Comparison of ENCODE assay signal across 9 mouse cellular contexts in the genomic region with DNA sequence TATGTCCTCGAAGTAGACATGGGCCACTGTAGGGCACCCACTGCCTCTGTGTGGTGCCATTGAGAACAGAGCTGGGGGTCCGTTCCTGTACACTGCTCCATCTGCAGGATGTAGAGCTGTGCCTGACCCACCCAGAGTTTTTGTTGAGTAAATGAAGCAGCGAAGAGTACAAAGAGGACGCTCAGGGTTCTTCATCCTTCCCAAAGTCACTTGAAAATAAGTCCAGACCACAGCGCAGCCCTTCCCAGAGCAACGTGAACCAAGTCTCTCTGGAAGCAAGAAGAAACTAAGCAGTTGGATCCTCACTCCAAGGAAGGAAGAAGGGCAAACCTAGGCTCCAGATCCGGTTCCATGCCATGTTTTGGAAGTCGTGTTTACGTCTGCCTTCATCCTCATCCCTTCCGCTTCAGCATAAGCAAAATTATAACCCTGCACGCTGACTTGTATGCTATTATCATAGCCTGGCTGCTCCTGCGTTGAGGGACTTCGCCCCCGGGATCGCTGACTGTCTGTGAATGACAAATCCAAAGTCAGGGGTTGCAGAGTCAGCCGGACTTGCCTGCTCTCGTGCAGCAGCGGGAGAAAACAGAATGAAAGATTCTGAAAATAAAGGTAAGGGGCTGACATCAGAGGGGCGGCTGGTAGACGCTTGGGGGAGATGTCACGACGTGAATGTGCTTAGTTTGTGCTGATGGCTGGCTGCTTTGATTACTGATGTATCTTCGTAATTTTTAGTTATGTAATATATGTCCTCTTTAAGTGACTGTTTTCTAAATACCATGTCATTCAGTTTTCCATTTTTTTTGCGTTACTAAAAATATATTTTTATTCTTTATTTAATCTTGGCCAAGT. TPM values are rescaled to one million over a fixed set of nuclear protein-coding genes. Genes with fewer than 3 reads are reported as not detected.
DNase-seq lines count a peak whose midpoint lies in the region; ATAC-seq and TF ChIP-seq lines count a peak whose summit lies in the region.
"Had no signal": no experiment of that assay in that cellular context is flagged by ENCODE, and none has a peak within 500 bp of the region (broad histone marks: within the 10 kb centered on the region; RNA-seq: fewer than 3 reads in every experiment).

No protein-coding gene starts in this region.

- H3K4me3 ChIP-seq in testis, adult 2 months (ENCODE audit: control insufficient read depth, low read depth, low read length) = peak overlapping the region; percentile 46
- H3K4me3 ChIP-seq in embryonic facial prominence, embryonic 15.5 days (replicated peaks) = peak overlapping the region; percentile 47
- peak overlapping the region; percentile 56 for H3K4me3 ChIP-seq in heart, embryonic 16.5 days (ENCODE audit: low read length)
- H3K4me3 ChIP-seq in myocyte = no peak overlapping the region

- no peak overlapping the region for H3K9ac ChIP-seq in embryonic facial prominence, embryonic 15.5 days
- peak overlapping the region; percentile 64 for H3K9ac ChIP-seq in heart, embryonic 16.5 days (ENCODE audit: low read length)

- no peaks in the 10 kb centered on the region for H3K9me3 ChIP-seq in embryonic facial prominence, embryonic 15.5 days (replicated peaks)
- H3K9me3 ChIP-seq in heart, embryonic 16.5 days (replicated peaks; ENCODE audit: control insufficient read depth, low read length) = no peaks in the 10 kb centered on the region

- H3K4me1 ChIP-seq in testis, adult 2 months (ENCODE audit: control insufficient read depth, insufficient read depth, low read length) = peaks cover 10% of the 10 kb centered on the region
- peaks cover 16% of the 10 kb centered on the region for H3K4me1 ChIP-seq in embryonic facial prominence, embryonic 15.5 days
- H3K4me1 ChIP-seq in heart, embryonic 16.5 days (ENCODE audit: control insufficient read depth, insufficient read depth, low read length) = peaks cover 8% of the 10 kb centered on the region

- no peak overlapping the region for H3ac ChIP-seq in myocyte (ENCODE audit: control insufficient read depth, insufficient read length)

- TF ChIP-seq POLR2A in testis, adult 2 months (IDR thresholded peaks at IDR 0.05; ENCODE audit: control insufficient read depth, low read depth, low read length) = no peak
- no peak for TF ChIP-seq POLR2A in myocyte (IDR thresholded peaks at IDR 0.05; ENCODE audit: insufficient read length, low read depth)

- H3K27me3 ChIP-seq in testis, adult 2 months (ENCODE audit: control insufficient read depth, insufficient read depth, low read length) = peaks cover 3% of the 10 kb centered on the region; the same call in 1 of the 2 replicates
- H3K27me3 ChIP-seq in embryonic facial prominence, embryonic 15.5 days = no peaks in the 10 kb centered on the region
- peaks cover 7% of the 10 kb centered on the region; the same call in 1 of the 2 replicates for H3K27me3 ChIP-seq in heart, embryonic 16.5 days (ENCODE audit: control insufficient read depth, insufficient read depth, low read length)
- no peaks in the 10 kb centered on the region for H3K27me3 ChIP-seq in myocyte (ENCODE audit: control insufficient read depth, insufficient read depth, insufficient read length)
- H3K27me3 ChIP-seq: CH12.LX had no signal

- TF ChIP-seq CTCF in testis, adult 2 months (IDR thresholded peaks at IDR 0.05; ENCODE audit: control insufficient read depth, insufficient read depth, insufficient replicate concordance, low read depth, low read length) = no peak

- WGBS in embryonic facial prominence, embryonic 15.5 days = 10% methylated on average over 24 of the region's 24 CpGs
- WGBS in heart, embryonic 16.5 days = 8% methylated on average over 24 of the region's 24 CpGs

- no peak overlapping the region for H3K27ac ChIP-seq in testis, adult 2 months (ENCODE audit: control insufficient read depth, insufficient read depth, low read depth, low read length)
- no peak overlapping the region for H3K27ac ChIP-seq in embryonic facial prominence, embryonic 15.5 days (replicated peaks)
- no peak overlapping the region for H3K27ac ChIP-seq in heart, embryonic 16.5 days (ENCODE audit: low read length)

- no peaks in the 10 kb centered on the region for H3K36me3 ChIP-seq in testis, adult 2 months (ENCODE audit: control insufficient read depth, insufficient read depth, low read length)
- H3K36me3 ChIP-seq in embryonic facial prominence, embryonic 15.5 days = no peaks in the 10 kb centered on the region
- H3K36me3 ChIP-seq in heart, embryonic 16.5 days (ENCODE audit: control insufficient read depth, insufficient read depth) = no peaks in the 10 kb centered on the region
- no peaks in the 10 kb centered on the region for H3K36me3 ChIP-seq in myocyte (ENCODE audit: control insufficient read depth, insufficient read depth)

- no peaks in the 10 kb centered on the region for H3K79me2 ChIP-seq in myocyte (ENCODE audit: control insufficient read depth, insufficient read depth)

- peak overlapping the region; percentile 84 for H3K4me2 ChIP-seq in embryonic facial prominence, embryonic 15.5 days (replicated peaks)
- H3K4me2 ChIP-seq in heart, embryonic 16.5 days (ENCODE audit: low read depth, low read length) = peak overlapping the region; percentile 91
- H3K4me2 ChIP-seq in myocyte (ENCODE audit: low read depth) = peak overlapping the region; percentile 48

- no peak for DNase-seq in testis, postnatal 14 days (ENCODE audit: low spot score)
- peak; percentile 73 for DNase-seq in kidney, postnatal 10 days
- peak; percentile 4 for DNase-seq in liver
- peak; percentile 77 for DNase-seq in thymus, postnatal 0 days (ENCODE audit: low spot score)

- ATAC-seq in embryonic facial prominence, embryonic 15.5 days (ENCODE audit: insufficient number of reproducible peaks, low FRiP score, low TSS enrichment, low read depth) = no peak; the same call in 1 of the 2 replicates
- peak; percentile 50; the same call in 1 of the 2 replicates for ATAC-seq in heart, embryonic 16.5 days (replicated peaks; ENCODE audit: extremely low read depth, insufficient read depth, low FRiP score)

TF ChIP-seq in myocyte, 11 proteins besides CTCF, POLR2A, EP300 and RAD21:
- TF ChIP-seq TCF3 (IDR thresholded peaks at IDR 0.05; ENCODE audit: insufficient read length, low read depth) (no peak), USF1 (IDR thresholded peaks at IDR 0.05; ENCODE audit: low read depth) (no peak), POLR2AphosphoS2 (IDR thresholded peaks at IDR 0.05; ENCODE audit: insufficient read length, low read depth) (no peak), SRF (IDR thresholded peaks at IDR 0.05; ENCODE audit: control insufficient read depth, insufficient read length, low read depth) (no peak), E2F4 (IDR thresholded peaks at IDR 0.05; ENCODE audit: insufficient read depth) (no peak), MYOD1 (IDR thresholded peaks at IDR 0.05; ENCODE audit: control insufficient read depth in 1 of 3, insufficient read length in 2 of 3, low read depth in 2 of 3) (no peak), REST (IDR thresholded peaks at IDR 0.05; ENCODE audit: insufficient read depth, insufficient read length) (no peak), CEBPB (IDR thresholded peaks at IDR 0.05; ENCODE audit: insufficient read depth, poor library complexity, severe bottlenecking) (no peak), TCF12 (IDR thresholded peaks at IDR 0.05; ENCODE audit: insufficient read depth, poor library complexity, severe bottlenecking) (no peak), MYOG (IDR thresholded peaks at IDR 0.05; ENCODE audit: control insufficient read depth in 1 of 3, insufficient read depth in 1 of 3, insufficient read length in 2 of 3, low read depth in 2 of 3) (no peak), MAX (IDR thresholded peaks at IDR 0.05; ENCODE audit: low read depth) (no peak)

RNA-seq across cellular contexts. Expression of gene Dnajc6, which starts 11.3 kb away (rescaled TPM):
- 1.5 TPM in 2 replicates for polyA plus RNA-seq in testis, adult 2 months (2012; rRNA removed)
- polyA plus RNA-seq in embryonic facial prominence, embryonic 15.5 days (2015; fragmentation: Nextera tagmentation; extraction: Ambion mirVana) = 2.0 and 3.2 TPM in 2 replicates
- polyA plus RNA-seq in heart, embryonic 16.5 days (2015; fragmentation: Nextera tagmentation; extraction: Ambion mirVana) = 1.2 and 1.7 TPM in 2 replicates
- 0.07 TPM for polyA plus RNA-seq in myocyte (2012; fragmentation: generic; extraction: Trizol)
- 9.6 and 13.8 TPM in 2 replicates for polyA plus RNA-seq in thymus, postnatal 0 days (2015; fragmentation: Nextera tagmentation; extraction: Ambion mirVana)
